ENCODE assay signal across 8 mouse cellular contexts in genomic region chr16:64852441-64852871, GRCm38 (mm10). TPM values are rescaled to one million over a fixed set of nuclear protein-coding genes. Genes with fewer than 3 reads are reported as not detected.
A peak's percentile ranks its signal among the peaks of the same experiment; 100 is the strongest.
DNase-seq lines count a peak whose midpoint lies in the region; ATAC-seq and TF ChIP-seq lines count a peak whose summit lies in the region.

No protein-coding gene starts in this region.

- ATAC-seq in activated CD4-positive, CD25-positive, alpha-beta regulatory T cell, adult 4 months = peak; percentile 1
- ATAC-seq in intestine, postnatal 0 days = peak; percentile 12
- ATAC-seq in limb, embryonic 11.5 days (ENCODE audit: insufficient number of reproducible peaks, low FRiP score, low TSS enrichment, low read depth) = peak; percentile 7; the same call in 1 of the 2 replicates
- no peak for ATAC-seq in granulocyte monocyte progenitor cell, adult 5-6 weeks (replicated peaks; ENCODE audit: poor library complexity, severe bottlenecking)

- peak; percentile 50 for DNase-seq in gastrocnemius, postnatal 25 days
- peak; percentile 53 for DNase-seq in limb, embryonic 11.5 days (ENCODE audit: low spot score)
- peak; percentile 50 for DNase-seq in midbrain, embryonic 10.5 days (ENCODE audit: low spot score)
- peak; percentile 11 for DNase-seq in skeletal muscle tissue, adult 2 months (ENCODE audit: low read depth, low spot score)

- no peaks in the 10 kb centered on the region for H3K27me3 ChIP-seq in intestine, postnatal 0 days (replicated peaks; ENCODE audit: control insufficient read depth, insufficient read depth, low read length)
- no peaks in the 10 kb centered on the region for H3K27me3 ChIP-seq in limb, embryonic 11.5 days (ENCODE audit: control insufficient read depth, insufficient read depth, low read length)
- no peaks in the 10 kb centered on the region for H3K27me3 ChIP-seq in midbrain, embryonic 10.5 days (ENCODE audit: low read depth, poor library complexity, severe bottlenecking)

- no peak for TF ChIP-seq CTCF in cortical plate, adult 2 months (IDR thresholded peaks at IDR 0.05; ENCODE audit: extremely low read depth, insufficient read depth, low read length)
- TF ChIP-seq CTCF in intestine, postnatal 0 days (IDR thresholded peaks at IDR 0.05; ENCODE audit: low read depth) = no peak

- H3K9ac ChIP-seq in intestine, postnatal 0 days (ENCODE audit: low read depth, low read length) = peak overlapping the region; percentile 87
- peak overlapping the region; percentile 92 for H3K9ac ChIP-seq in limb, embryonic 11.5 days (ENCODE audit: low read length)

- WGBS in intestine, postnatal 0 days = under 1% methylated on average over 40 of the region's 53 CpGs
- 0% methylated on average over 29 of the region's 53 CpGs for WGBS in limb, embryonic 11.5 days
- WGBS in midbrain, embryonic 10.5 days = under 1% methylated on average over 51 of the region's 53 CpGs

- H3K4me3 ChIP-seq in cortical plate, adult 2 months (ENCODE audit: insufficient read depth, low read length) = peak overlapping the region; percentile 97
- peak overlapping the region; percentile 96 for H3K4me3 ChIP-seq in intestine, postnatal 0 days (ENCODE audit: low read depth, low read length)
- H3K4me3 ChIP-seq in limb, embryonic 11.5 days (ENCODE audit: low read depth, low read length) = peak overlapping the region; percentile 95
- H3K4me3 ChIP-seq in midbrain, embryonic 10.5 days = peak overlapping the region; percentile 94

- H3K4me2 ChIP-seq in intestine, postnatal 0 days (replicated peaks; ENCODE audit: low read depth) = peak overlapping the region; percentile 71
- H3K4me2 ChIP-seq in limb, embryonic 11.5 days (ENCODE audit: low read depth, severe bottlenecking) = peak overlapping the region; percentile 87

- no peak for TF ChIP-seq POLR2A in cortical plate, adult 2 months (IDR thresholded peaks at IDR 0.05; ENCODE audit: extremely low read depth, insufficient read depth, low read length)

- no peak overlapping the region for H3K27ac ChIP-seq in cortical plate, adult 2 months (ENCODE audit: insufficient read depth, low read length)
- H3K27ac ChIP-seq in intestine, postnatal 0 days (ENCODE audit: low read depth, low read length) = peak overlapping the region; percentile 99
- peak overlapping the region; percentile 96 for H3K27ac ChIP-seq in limb, embryonic 11.5 days (replicated peaks; ENCODE audit: low read depth, low read length)
- peak overlapping the region; percentile 97 for H3K27ac ChIP-seq in midbrain, embryonic 10.5 days (replicated peaks)

- H3K36me3 ChIP-seq in intestine, postnatal 0 days (ENCODE audit: control insufficient read depth, insufficient read depth) = peaks cover 11% of the 10 kb centered on the region
- peaks cover 10% of the 10 kb centered on the region for H3K36me3 ChIP-seq in limb, embryonic 11.5 days (ENCODE audit: control insufficient read depth, insufficient read depth, low read length)
- peaks cover 34% of the 10 kb centered on the region for H3K36me3 ChIP-seq in midbrain, embryonic 10.5 days

- peaks cover 2% of the 10 kb centered on the region; the same call in 1 of the 2 replicates for H3K4me1 ChIP-seq in cortical plate, adult 2 months (ENCODE audit: control insufficient read depth, insufficient read depth, low read length)
- H3K4me1 ChIP-seq in intestine, postnatal 0 days (replicated peaks; ENCODE audit: control insufficient read depth, insufficient read depth, low read length) = no peaks in the 10 kb centered on the region; the same call in 1 of the 2 replicates
- 0 out of 2 replicates have a peak, but pooled peaks cover 3% of the 10 kb centered on the region for H3K4me1 ChIP-seq in limb, embryonic 11.5 days (ENCODE audit: control insufficient read depth, insufficient read depth, low read length)
- H3K4me1 ChIP-seq in midbrain, embryonic 10.5 days = peaks cover 32% of the 10 kb centered on the region

- H3K9me3 ChIP-seq in intestine, postnatal 0 days (ENCODE audit: control insufficient read depth) = no peaks in the 10 kb centered on the region
- no peaks in the 10 kb centered on the region for H3K9me3 ChIP-seq in limb, embryonic 11.5 days (ENCODE audit: control insufficient read depth, low read length)
- no peaks in the 10 kb centered on the region for H3K9me3 ChIP-seq in midbrain, embryonic 10.5 days (replicated peaks)

RNA-seq across cellular contexts. Expression of gene Cggbp1, which starts 0.7 kb away (rescaled TPM):
- 10 to 100 TPM; 45.1 to 53.3 TPM for polyA plus RNA-seq in activated CD4-positive, CD25-positive, alpha-beta regulatory T cell, adult 4 months (2017; shearing (Covaris generic))
- polyA plus RNA-seq in cortical plate, adult 2 months (2012; rRNA removed) = 34.2 and 36.7 TPM in 2 replicates
- total RNA-seq in gastrocnemius, postnatal 25 days (2021) = 10 to 100 TPM; 21.4 to 25.0 TPM
- 34.4 and 37.7 TPM in 2 replicates for polyA plus RNA-seq in intestine, postnatal 0 days (2015; fragmentation: Nextera tagmentation; extraction: Ambion mirVana)
- 119 and 120 TPM in 2 replicates for polyA plus RNA-seq in limb, embryonic 11.5 days (2014; fragmentation: Nextera tagmentation; extraction: Ambion mirVana)
- 82.9 and 85.0 TPM in 2 replicates for polyA plus RNA-seq in midbrain, embryonic 10.5 days (2016; fragmentation: Nextera tagmentation; extraction: Ambion mirVana)
- 92.2 and 92.9 TPM in 2 replicates for total RNA-seq in granulocyte monocyte progenitor cell, adult 5-6 weeks (2014; fragmentation: Nextera tagmentation)
- total RNA-seq in granulocyte monocyte progenitor cell, adult 5-6 weeks (2017) = 80.2 and 99.7 TPM in 2 replicates

RNA-seq across cellular contexts. Expression of gene Zfp654, which starts 1.0 kb away (rescaled TPM):
- polyA plus RNA-seq in activated CD4-positive, CD25-positive, alpha-beta regulatory T cell, adult 4 months (2017; shearing (Covaris generic)) = 1 to 10 TPM; 8.9 to 9.8 TPM
- polyA plus RNA-seq in cortical plate, adult 2 months (2012; rRNA removed) = 9.0 and 9.1 TPM in 2 replicates
- 1 to 10 TPM; 7.1 to 7.5 TPM for total RNA-seq in gastrocnemius, postnatal 25 days (2021)
- 2.5 and 2.8 TPM in 2 replicates for polyA plus RNA-seq in intestine, postnatal 0 days (2015; fragmentation: Nextera tagmentation; extraction: Ambion mirVana)
- 7.9 and 9.4 TPM in 2 replicates for polyA plus RNA-seq in limb, embryonic 11.5 days (2014; fragmentation: Nextera tagmentation; extraction: Ambion mirVana)
- polyA plus RNA-seq in midbrain, embryonic 10.5 days (2016; fragmentation: Nextera tagmentation; extraction: Ambion mirVana) = 5.5 and 5.8 TPM in 2 replicates
- total RNA-seq in granulocyte monocyte progenitor cell, adult 5-6 weeks (2014; fragmentation: Nextera tagmentation) = 11.4 and 13.0 TPM in 2 replicates
- total RNA-seq in granulocyte monocyte progenitor cell, adult 5-6 weeks (2017) = 14.8 and 16.6 TPM in 2 replicates
